24 mouse cellular contexts compared by ENCODE assay signal in genomic region chr6:142668419-142668766, GRCm38 (mm10). TPM values are rescaled to one million over a fixed set of nuclear protein-coding genes. Genes with fewer than 3 reads are reported as not detected.
DNase-seq lines count a peak whose midpoint lies in the region; ATAC-seq and TF ChIP-seq lines count a peak whose summit lies in the region.
"Had no signal": no experiment of that assay in that cellular context is flagged by ENCODE, and none has a peak within 500 bp of the region (broad histone marks: within the 10 kb centered on the region; RNA-seq: fewer than 3 reads in every experiment).

No protein-coding gene starts in this region.

- ATAC-seq in heart, embryonic 13.5 days (ENCODE audit: extremely low read depth, insufficient number of reproducible peaks, low FRiP score, low TSS enrichment) = no peak
- no peak for ATAC-seq in kidney, embryonic 15.5 days (replicated peaks; ENCODE audit: low FRiP score)
- 0 out of 2 replicates have a peak, but pooled peaks have one; percentile 53 for ATAC-seq in intestine, embryonic 15.5 days
- no peak for ATAC-seq in stomach, postnatal 0 days (ENCODE audit: low FRiP score, low TSS enrichment)
- ATAC-seq: forebrain, embryonic 14.5 days; inflammation-experienced regulatory T-cells, adult 6 months; midbrain, embryonic 13.5 days had no signal

- H3K9me3 ChIP-seq in heart, embryonic 13.5 days = peaks cover 4% of the 10 kb centered on the region; the same call in 1 of the 2 replicates
- H3K9me3 ChIP-seq in kidney, embryonic 15.5 days (replicated peaks) = 0 out of 2 replicates have a peak, but pooled peaks cover 2% of the 10 kb centered on the region
- H3K9me3 ChIP-seq in intestine, embryonic 15.5 days = no peaks in the 10 kb centered on the region
- H3K9me3 ChIP-seq in stomach, postnatal 0 days (ENCODE audit: control insufficient read depth, low read length) = no peaks in the 10 kb centered on the region; the same call in 1 of the 2 replicates
- H3K9me3 ChIP-seq: embryonic facial prominence, embryonic 13.5 days; liver, embryonic 15.5 days; midbrain, embryonic 13.5 days had no signal

- 11% methylated on average over 1 of the region's 1 CpGs for WGBS in heart, embryonic 13.5 days
- WGBS in kidney, embryonic 15.5 days = 0% methylated on average over 1 of the region's 1 CpGs
- 31% methylated on average over 1 of the region's 1 CpGs for WGBS in intestine, embryonic 15.5 days
- WGBS in stomach, postnatal 0 days = 20% methylated on average over 1 of the region's 1 CpGs
- WGBS in cerebellum, adult 2 months = 10% methylated on average over 1 of the region's 1 CpGs

- H3K36me3 ChIP-seq in heart, embryonic 13.5 days = peaks cover 60% of the 10 kb centered on the region
- peaks cover 3% of the 10 kb centered on the region for H3K36me3 ChIP-seq in kidney, embryonic 15.5 days
- H3K36me3 ChIP-seq in intestine, embryonic 15.5 days = no peaks in the 10 kb centered on the region; the same call in 1 of the 2 replicates
- no peaks in the 10 kb centered on the region for H3K36me3 ChIP-seq in stomach, postnatal 0 days (ENCODE audit: control insufficient read depth, insufficient read depth, low read length)
- H3K36me3 ChIP-seq: embryonic facial prominence, embryonic 13.5 days; liver, embryonic 15.5 days; lung, embryonic 15.5 days; midbrain, embryonic 13.5 days had no signal

- no peak for TF ChIP-seq CTCF in stomach, postnatal 0 days (IDR thresholded peaks at IDR 0.05; ENCODE audit: low read depth)
- no peak for TF ChIP-seq CTCF in cerebellum, adult 2 months (IDR thresholded peaks at IDR 0.05; ENCODE audit: borderline replicate concordance, insufficient read depth, low read depth, low read length)

- no peak overlapping the region for H3K4me3 ChIP-seq in heart, embryonic 13.5 days
- no peak overlapping the region for H3K4me3 ChIP-seq in kidney, embryonic 15.5 days (replicated peaks)
- no peak overlapping the region for H3K4me3 ChIP-seq in intestine, embryonic 15.5 days (replicated peaks)
- H3K4me3 ChIP-seq in stomach, postnatal 0 days (ENCODE audit: low read depth, low read length) = no peak overlapping the region
- H3K4me3 ChIP-seq in cerebellum, adult 2 months (replicated peaks; ENCODE audit: insufficient read depth, low read depth, low read length) = no peak overlapping the region
- H3K4me3 ChIP-seq: embryonic facial prominence, embryonic 13.5 days; erythroblast, embryonic 14.5 days; left cerebral cortex, adult 2 months; liver, embryonic 15.5 days; lung, embryonic 15.5 days; megakaryocyte, embryonic 14.5 days; midbrain, embryonic 13.5 days had no signal

- H3K9ac ChIP-seq in heart, embryonic 13.5 days = no peak overlapping the region
- H3K9ac ChIP-seq in kidney, embryonic 15.5 days = no peak overlapping the region
- no peak overlapping the region for H3K9ac ChIP-seq in intestine, embryonic 15.5 days
- no peak overlapping the region for H3K9ac ChIP-seq in stomach, postnatal 0 days (ENCODE audit: low read length)
- H3K9ac ChIP-seq: embryonic facial prominence, embryonic 13.5 days; hindbrain, embryonic 14.5 days; liver, embryonic 15.5 days; lung, embryonic 15.5 days; midbrain, embryonic 13.5 days had no signal

- no peak for TF ChIP-seq POLR2A in cerebellum, adult 2 months (IDR thresholded peaks at IDR 0.05; ENCODE audit: borderline replicate concordance, insufficient read depth, low read length)

- peak overlapping the region; percentile 70 for H3K27ac ChIP-seq in heart, embryonic 13.5 days (replicated peaks)
- H3K27ac ChIP-seq in kidney, embryonic 15.5 days = 0 out of 2 replicates have a peak overlapping the region, but pooled peaks have one; percentile 2
- 0 out of 2 replicates have a peak overlapping the region, but pooled peaks have one; percentile 4 for H3K27ac ChIP-seq in intestine, embryonic 15.5 days
- H3K27ac ChIP-seq in stomach, postnatal 0 days (replicated peaks) = peak overlapping the region; percentile 61; the same call in 1 of the 2 replicates
- H3K27ac ChIP-seq in cerebellum, adult 2 months (ENCODE audit: insufficient read depth, low read length) = no peak overlapping the region
- H3K27ac ChIP-seq: embryonic facial prominence, embryonic 13.5 days; hindbrain, embryonic 14.5 days; left cerebral cortex, adult 2 months; liver, embryonic 15.5 days; lung, embryonic 15.5 days; midbrain, embryonic 13.5 days had no signal

- DNase-seq in heart, adult 18-20 months = no peak
- DNase-seq in kidney, postnatal 25 days = no peak
- DNase-seq in stomach, postnatal 0 days (ENCODE audit: low spot score) = no peak
- DNase-seq in cerebellum, adult 2 months = no peak
- DNase-seq: cerebellum, adult 8-10 months; cerebellum, postnatal 36 days; embryo, embryonic 11 days; thymus, postnatal 36 days had no signal

- TF ChIP-seq EP300 in stomach, postnatal 0 days (optimal IDR thresholded peaks at IDR 0.05) = no peak

- no peak overlapping the region for H3K4me2 ChIP-seq in heart, embryonic 13.5 days
- H3K4me2 ChIP-seq in kidney, embryonic 15.5 days = no peak overlapping the region
- no peak overlapping the region for H3K4me2 ChIP-seq in intestine, embryonic 15.5 days (replicated peaks)
- H3K4me2 ChIP-seq in stomach, postnatal 0 days (replicated peaks; ENCODE audit: low read depth) = no peak overlapping the region
- H3K4me2 ChIP-seq: embryonic facial prominence, embryonic 13.5 days; hindbrain, embryonic 14.5 days; liver, embryonic 15.5 days; lung, embryonic 15.5 days; midbrain, embryonic 13.5 days had no signal

- no peaks in the 10 kb centered on the region for H3K27me3 ChIP-seq in heart, embryonic 13.5 days (replicated peaks)
- no peaks in the 10 kb centered on the region for H3K27me3 ChIP-seq in kidney, embryonic 15.5 days
- H3K27me3 ChIP-seq in intestine, embryonic 15.5 days (replicated peaks) = no peaks in the 10 kb centered on the region
- H3K27me3 ChIP-seq in stomach, postnatal 0 days (ENCODE audit: control insufficient read depth, insufficient read depth, low read length) = no peaks in the 10 kb centered on the region
- no peaks in the 10 kb centered on the region for H3K27me3 ChIP-seq in cerebellum, adult 2 months (ENCODE audit: control insufficient read depth, insufficient read depth, low read length)
- H3K27me3 ChIP-seq: embryonic facial prominence, embryonic 13.5 days; liver, embryonic 15.5 days; lung, embryonic 15.5 days; megakaryocyte, embryonic 14.5 days; midbrain, embryonic 13.5 days had no signal

- peaks cover 19% of the 10 kb centered on the region for H3K4me1 ChIP-seq in heart, embryonic 13.5 days
- peaks cover 10% of the 10 kb centered on the region for H3K4me1 ChIP-seq in kidney, embryonic 15.5 days
- H3K4me1 ChIP-seq in intestine, embryonic 15.5 days (replicated peaks) = no peaks in the 10 kb centered on the region
- no peaks in the 10 kb centered on the region for H3K4me1 ChIP-seq in stomach, postnatal 0 days (replicated peaks; ENCODE audit: control insufficient read depth, insufficient read depth)
- no peaks in the 10 kb centered on the region for H3K4me1 ChIP-seq in cerebellum, adult 2 months (ENCODE audit: control insufficient read depth, insufficient read depth, low read length)
- H3K4me1 ChIP-seq: embryonic facial prominence, embryonic 13.5 days; liver, embryonic 15.5 days; megakaryocyte, embryonic 14.5 days; midbrain, embryonic 13.5 days had no signal

RNA-seq across cellular contexts. Expression of gene Abcc9, which starts 33.7 kb away (rescaled TPM):
- polyA plus RNA-seq in heart, embryonic 13.5 days (2015; fragmentation: Nextera tagmentation; extraction: Ambion mirVana) = 12.8 and 13.3 TPM in 2 replicates
- total RNA-seq in heart, adult 18-20 months (2021) = 100 to 1,000 TPM; 236 to 257 TPM
- polyA plus RNA-seq in kidney, embryonic 15.5 days (2015; fragmentation: Nextera tagmentation; extraction: Ambion mirVana) = 6.2 and 7.7 TPM in 2 replicates
- polyA plus RNA-seq in intestine, embryonic 15.5 days (2015; fragmentation: Nextera tagmentation; extraction: Ambion mirVana) = 9.6 and 10.0 TPM in 2 replicates
- polyA plus RNA-seq in stomach, postnatal 0 days (2015; fragmentation: Nextera tagmentation; extraction: Ambion mirVana) = 4.6 and 5.8 TPM in 2 replicates
- 3.3 and 3.6 TPM in 2 replicates for polyA plus RNA-seq in cerebellum, adult 2 months (2012; rRNA removed)
- total RNA-seq: MEL; monocyte, adult 5-6 weeks; neutrophil, adult 5-6 weeks had no signal
- polyA plus RNA-seq: erythroblast, embryonic 14.5 days had no signal
